Mouse (Mus musculus) heart, embryonic 15.5 days (tissue): ENCODE results near the gene Pidd1. TPM values are rescaled to one million over a fixed set of nuclear protein-coding genes. Genes with fewer than 3 reads are reported as not detected.

Source experiments
- ATAC-seq: fragments of 200-750 bp; cut with Nextera tagmentation; replicated peaks from 2 replicates; pipeline ENCODE4 v1.8.0; 2017; ENCODE audit warnings: low read depth, moderate TSS enrichment; ENCODE audit not compliant: insufficient number of reproducible peaks, insufficient read depth, low FRiP score
- H3K27ac ChIP-seq: fragments of 300-500 bp; sonication (generic); 2 replicates; pipeline ENCODE4 v1.5.1; 2015; ENCODE audit warnings: mild to moderate bottlenecking, inconsistent platforms
- H3K27me3 ChIP-seq: fragments of 300-500 bp; sonication (generic); 2 replicates; pipeline ENCODE4 v1.6.1; 2015; ENCODE audit warnings: inconsistent platforms
- H3K36me3 ChIP-seq: fragments of 300-500 bp; sonication (generic); 2 replicates; pipeline ENCODE4 v1.6.1; 2015; ENCODE audit warnings: mild to moderate bottlenecking, inconsistent platforms
- H3K4me1 ChIP-seq: fragments of 300-500 bp; sonication (generic); replicated peaks from 2 replicates; pipeline ENCODE4 v1.6.1; 2015; ENCODE audit warnings: inconsistent platforms
- H3K4me2 ChIP-seq: fragments of 300-500 bp; sonication (generic); 2 replicates; pipeline ENCODE4 v1.6.1; 2015; ENCODE audit warnings: inconsistent platforms, mild to moderate bottlenecking, moderate library complexity
- H3K4me3 ChIP-seq: fragments of 300-500 bp; sonication (generic); 2 replicates; pipeline ENCODE4 v1.5.1; 2015; ENCODE audit warnings: mild to moderate bottlenecking, inconsistent platforms
- H3K9ac ChIP-seq: fragments of 300-500 bp; sonication (generic); 2 replicates; pipeline ENCODE4 v1.6.1; 2015; ENCODE audit warnings: mild to moderate bottlenecking, inconsistent platforms
- H3K9me3 ChIP-seq: fragments of 300-500 bp; sonication (generic); replicated peaks from 2 replicates; pipeline ENCODE4 v1.6.1; 2016; ENCODE audit warnings: inconsistent platforms
- WGBS: fragments of 180-500 bp; shearing (Covaris S2); methylation state at CpG from one replicate; pipeline ENCODE4 v1.1.7; 2015; ENCODE audit warnings: mixed read lengths; 5-methylcytosine and 5-hydroxymethylcytosine counted together
- polyA plus RNA-seq: library from polyadenylated mRNA; unstranded; fragments of >200 nt; fragmentation: Nextera tagmentation; extraction: Ambion mirVana; gene quantifications from 2 replicates; pipeline ENCODE4 v1.2.1, GENCODE M21; 2015

Pidd1 gene
- polyA plus RNA-seq, 1 experiment from 2014 or later, result 6.7 TPM

- H3K9ac ChIP-seq, result no peak overlapping the region
- 76% methylated on average over 1 of the region's 1 CpGs for WGBS
- ATAC-seq, result no peak
- H3K36me3 ChIP-seq, result peaks cover 38% of the 10 kb centered on the region
- H3K27me3 ChIP-seq, result no peaks in the 10 kb centered on the region
- no peak overlapping the region for H3K4me2 ChIP-seq
- no peaks in the 10 kb centered on the region for H3K9me3 ChIP-seq
- peaks cover 12% of the 10 kb centered on the region for H3K4me1 ChIP-seq
- no peak overlapping the region for H3K4me3 ChIP-seq
- H3K27ac ChIP-seq, result no peak overlapping the region
Observed at GRCm38 (mm10) chr7:141395348-141395747, 48.5 kb downstream of the Pidd1 start.

DNA sequence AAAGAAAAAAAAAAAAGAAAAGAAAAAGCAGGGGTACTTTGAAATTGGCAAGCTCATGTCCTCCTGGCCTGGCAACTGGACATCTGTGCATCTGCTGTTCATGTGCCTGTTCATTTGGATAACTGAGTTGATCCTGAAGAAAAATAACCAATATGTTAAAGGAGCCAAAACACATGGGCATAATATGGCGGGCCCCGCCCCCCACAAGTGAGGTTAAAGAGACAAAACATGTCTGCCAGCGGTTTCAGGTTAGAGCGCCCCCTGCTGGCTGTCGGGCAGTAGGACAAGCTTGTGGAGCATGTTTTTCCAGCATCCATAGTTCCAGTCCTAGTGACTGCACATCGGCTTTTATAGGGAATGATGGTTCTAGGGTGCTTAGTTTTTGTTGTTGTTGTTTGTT is 49.1 kb downstream of the Pidd1 start:
- Histone ChIP-seq H3K9ac (no peak overlapping the region), H3K4me3 (no peak overlapping the region), H3K4me1 (peaks cover 12% of the 10 kb centered on the region), H3K36me3 (peaks cover 33% of the 10 kb centered on the region), H3K9me3 (no peaks in the 10 kb centered on the region), H3K27me3 (no peaks in the 10 kb centered on the region), H3K4me2 (no peak overlapping the region), H3K27ac (no peak overlapping the region)
- no peak for ATAC-seq
- WGBS, result 21% methylated on average over 6 of the region's 6 CpGs

GRCm38 (mm10) chr7:141394158-141394557 is 49.7 kb downstream of the Pidd1 start:
- ATAC-seq, result no peak
- H3K4me1 ChIP-seq, result peaks cover 12% of the 10 kb centered on the region
- H3K36me3 ChIP-seq, result peaks cover 27% of the 10 kb centered on the region
- H3K27me3 ChIP-seq, result no peaks in the 10 kb centered on the region
- H3K27ac ChIP-seq, result no peak overlapping the region
- H3K4me3 ChIP-seq, result no peak overlapping the region
- 76% methylated on average over 7 of the region's 7 CpGs for WGBS
- no peak overlapping the region for H3K9ac ChIP-seq
- H3K9me3 ChIP-seq, result no peaks in the 10 kb centered on the region
- H3K4me2 ChIP-seq, result no peak overlapping the region

GRCm38 (mm10) chr7:141392552-141393222 is 51.1 kb downstream of the Pidd1 start:
- Histone ChIP-seq H3K9ac (peak overlapping the region; percentile 59), H3K4me1 (peaks cover 12% of the 10 kb centered on the region), H3K4me2 (peak overlapping the region; percentile 82), H3K36me3 (peaks cover 13% of the 10 kb centered on the region), H3K27ac (peak overlapping the region; percentile 50), H3K27me3 (no peaks in the 10 kb centered on the region), H3K4me3 (peak overlapping the region; percentile 69), H3K9me3 (no peaks in the 10 kb centered on the region)
- WGBS, result 23% methylated on average over 9 of the region's 9 CpGs
- ATAC-seq, result no peak; the same call in 1 of the 2 replicates

- ATAC-seq, result peak; percentile 94
- under 1% methylated on average over 57 of the region's 57 CpGs for whole genome bisulfite sequencing
- peaks cover 12% of the 10 kb centered on the region for H3K36me3 ChIP-seq
- H3K27ac ChIP-seq, result peak within 1 kb of the TSS; percentile 61
- H3K4me2 ChIP-seq, result peak within 1 kb of the TSS; percentile 82
- peak within 1 kb of the TSS; percentile 60 for H3K9ac ChIP-seq
- H3K27me3 ChIP-seq, result no peaks in the 10 kb centered on the region
- H3K4me1 ChIP-seq, result peaks cover 12% of the 10 kb centered on the region
- H3K4me3 ChIP-seq, result peak within 1 kb of the TSS; percentile 69
- H3K9me3 ChIP-seq, result no peaks in the 10 kb centered on the region
Observed at GRCm38 (mm10) chr7:141391625-141392551, 51.9 kb downstream of the Pidd1 start, which contains the start of gene Taldo1. TSS of gene Taldo1 (plus strand) at chr7:141392199.

- H3K4me1 ChIP-seq, result peaks cover 12% of the 10 kb centered on the region
- H3K36me3 ChIP-seq, result no peaks in the 10 kb centered on the region
- H3K27me3 ChIP-seq, result no peaks in the 10 kb centered on the region
- H3K4me3 ChIP-seq, result no peak overlapping the region
- WGBS, result 52% methylated on average over 9 of the region's 9 CpGs
- no peak overlapping the region for H3K9ac ChIP-seq
- no peaks in the 10 kb centered on the region for H3K9me3 ChIP-seq
- no peak for ATAC-seq
- H3K4me2 ChIP-seq, result no peak overlapping the region
- H3K27ac ChIP-seq, result no peak overlapping the region
Observed at GRCm38 (mm10) chr7:141390326-141391259, 53.2 kb downstream of the Pidd1 start.

GRCm38 (mm10) chr7:141388487-141389109 is 55.2 kb downstream of the Pidd1 start:
- 45% methylated on average over 3 of the region's 3 CpGs for WGBS
- ATAC-seq, result no peak
- no peak overlapping the region for H3K27ac ChIP-seq
- H3K36me3 ChIP-seq, result no peaks in the 10 kb centered on the region
- H3K9me3 ChIP-seq, result no peaks in the 10 kb centered on the region
- H3K9ac ChIP-seq, result no peak overlapping the region
- H3K27me3 ChIP-seq, result no peaks in the 10 kb centered on the region
- H3K4me3 ChIP-seq, result no peak overlapping the region
- H3K4me1 ChIP-seq, result peaks cover 12% of the 10 kb centered on the region
- H3K4me2 ChIP-seq, result no peak overlapping the region

Other genes starting within 250 kb of the Pidd1 start
- gene Lrrc56, start 249.9 kb downstream of the Pidd1 start, polyA plus RNA-seq, result 2.7 and 4.0 TPM in 2 replicates
- gene Lmntd2, start 229.9 kb downstream of the Pidd1 start, polyA plus RNA-seq, result 0.23 and 0.58 TPM in 2 replicates
- 11.4 and 18.4 TPM in 2 replicates for gene Rassf7, start 228.2 kb downstream of the Pidd1 start, polyA plus RNA-seq
- 36.7 and 44.9 TPM in 2 replicates for gene Phrf1, start 215.2 kb downstream of the Pidd1 start, polyA plus RNA-seq
- gene Irf7, start 177.5 kb downstream of the Pidd1 start, polyA plus RNA-seq, result 3.0 and 6.5 TPM in 2 replicates
- 0.05 TPM in 1 of 2 replicates, not detected in the other for gene Cdhr5, start 167.2 kb downstream of the Pidd1 start, polyA plus RNA-seq
- 1.5 and 1.6 TPM in 2 replicates for gene Sct, start 164.9 kb downstream of the Pidd1 start, polyA plus RNA-seq
- gene Drd4, start 152.0 kb downstream of the Pidd1 start, polyA plus RNA-seq, result 0.18 and 0.22 TPM in 2 replicates
- 29.4 and 42.1 TPM in 2 replicates for gene Deaf1, start 116.3 kb downstream of the Pidd1 start, polyA plus RNA-seq
- 29.3 and 35.6 TPM in 2 replicates for gene Tmem80, start 116.3 kb downstream of the Pidd1 start, polyA plus RNA-seq
- 1.1 and 4.7 TPM in 2 replicates for gene Eps8l2, start 105.1 kb downstream of the Pidd1 start, polyA plus RNA-seq
- 225 and 246 TPM in 2 replicates for gene Taldo1, start 51.8 kb downstream of the Pidd1 start, polyA plus RNA-seq
- 25.5 and 31.6 TPM in 2 replicates for gene Gatd1, start 29.9 kb downstream of the Pidd1 start, polyA plus RNA-seq
- gene Cend1, start 14.5 kb downstream of the Pidd1 start, polyA plus RNA-seq, result 4.5 and 5.2 TPM in 2 replicates
- gene Slc25a22, start 6.1 kb downstream of the Pidd1 start, polyA plus RNA-seq, result 14.1 and 20.2 TPM in 2 replicates
- gene Rplp2, start 3.3 kb upstream of the Pidd1 start, polyA plus RNA-seq, result 703 and 884 TPM in 2 replicates
- gene Pnpla2, start 11.2 kb upstream of the Pidd1 start, polyA plus RNA-seq, result 56.3 and 57.5 TPM in 2 replicates
- 24.9 and 26.2 TPM in 2 replicates for gene Cracr2b, start 17.1 kb upstream of the Pidd1 start, polyA plus RNA-seq
- gene Cd151, start 23.4 kb upstream of the Pidd1 start, polyA plus RNA-seq, result 28.7 and 35.2 TPM in 2 replicates
- 59.5 and 63.5 TPM in 2 replicates for gene Polr2l, start 31.1 kb upstream of the Pidd1 start, polyA plus RNA-seq
- gene Tspan4, start 31.2 kb upstream of the Pidd1 start, polyA plus RNA-seq, result 48.9 and 62.8 TPM in 2 replicates
- gene Chid1, start 95.8 kb upstream of the Pidd1 start, polyA plus RNA-seq, result 27.2 and 38.7 TPM in 2 replicates
- gene Ap2a2, start 118.1 kb upstream of the Pidd1 start, polyA plus RNA-seq, result 43.6 and 59.0 TPM in 2 replicates
- gene Muc6, start 211.3 kb upstream of the Pidd1 start, polyA plus RNA-seq, result 0.08 and 0.22 TPM in 2 replicates
- 0.09 and 0.23 TPM in 2 replicates for gene Muc2, start 246.3 kb upstream of the Pidd1 start, polyA plus RNA-seq